Mouse (Mus musculus) liver, embryonic 12.5 days (tissue): ENCODE results near the gene Gm5431. TPM values are rescaled to one million over a fixed set of nuclear protein-coding genes. Genes with fewer than 3 reads are reported as not detected.

Experiments
- ATAC-seq: fragments of 200-750 bp; cut with Nextera tagmentation; 2 replicates; pipeline ENCODE4 v1.8.0; 2017; ENCODE audit warnings: moderate number of reproducible peaks, mild to moderate bottlenecking, moderate library complexity
- H3K27ac ChIP-seq: fragments of 300-500 bp; sonication (generic); 2 replicates; pipeline ENCODE4 v1.5.1; 2016; ENCODE audit warnings: mild to moderate bottlenecking
- H3K27me3 ChIP-seq: fragments of 300-500 bp; sonication (generic); replicated peaks from 2 replicates; pipeline ENCODE4 v1.6.1; 2016; ENCODE audit warnings: mild to moderate bottlenecking, moderate library complexity
- H3K36me3 ChIP-seq: fragments of 300-500 bp; sonication (generic); 2 replicates; pipeline ENCODE4 v1.6.1; 2016; ENCODE audit warnings: mild to moderate bottlenecking, moderate library complexity
- H3K4me1 ChIP-seq: fragments of 300-500 bp; sonication (generic); 2 replicates; pipeline ENCODE4 v1.6.1; 2016
- H3K4me2 ChIP-seq: fragments of 300-500 bp; sonication (generic); 2 replicates; pipeline ENCODE4 v1.6.1; 2016; ENCODE audit warnings: mild to moderate bottlenecking, moderate library complexity
- H3K4me3 ChIP-seq: fragments of 300-500 bp; sonication (generic); 2 replicates; pipeline ENCODE4 v1.5.1; 2016; ENCODE audit warnings: mild to moderate bottlenecking, moderate library complexity
- H3K9ac ChIP-seq: fragments of 300-500 bp; sonication (generic); 2 replicates; pipeline ENCODE4 v1.6.1; 2016; ENCODE audit warnings: mild to moderate bottlenecking, moderate library complexity
- H3K9me3 ChIP-seq: fragments of 300-500 bp; sonication (generic); replicated peaks from 2 replicates; pipeline ENCODE4 v1.6.1; 2016; ENCODE audit warnings: mild to moderate bottlenecking, moderate library complexity
- WGBS: fragments of 180-500 bp; shearing (Covaris S2); methylation state at CpG from one replicate; pipeline ENCODE4 v1.1.7; 2016; ENCODE audit not compliant: insufficient replicate concordance; 5-methylcytosine and 5-hydroxymethylcytosine counted together
- polyA plus RNA-seq: library from polyadenylated mRNA; unstranded; fragments of >200 nt; fragmentation: Nextera tagmentation; extraction: Ambion mirVana; gene quantifications from 2 replicates; pipeline ENCODE4 v1.2.1, GENCODE M21; 2016

Gm5431 gene
- polyA plus RNA-seq, 1 experiment from 2014 or later = 0.19 TPM

- WGBS = 50% methylated on average over 7 of the region's 7 CpGs
- peaks cover 61% of the 10 kb centered on the region for H3K4me1 ChIP-seq
- peak overlapping the region; percentile 72 for H3K4me2 ChIP-seq
- H3K9ac ChIP-seq = peak overlapping the region; percentile 70
- H3K36me3 ChIP-seq = peaks cover 29% of the 10 kb centered on the region
- ATAC-seq = no peak
- peak overlapping the region; percentile 89 for H3K27ac ChIP-seq
- H3K27me3 ChIP-seq = no peaks in the 10 kb centered on the region
- peak overlapping the region; percentile 65 for H3K4me3 ChIP-seq
- no peaks in the 10 kb centered on the region for H3K9me3 ChIP-seq
Observed at GRCm38 (mm10) chr11:48869380-48870110, 32.5 kb downstream of the Gm5431 start.

GRCm38 (mm10) chr11:48866481-48866880, 35.5 kb downstream of the Gm5431 start:
- Histone ChIP-seq H3K4me3 (no peak overlapping the region), H3K9me3 (no peaks in the 10 kb centered on the region), H3K27me3 (no peaks in the 10 kb centered on the region), H3K36me3 (peaks cover 32% of the 10 kb centered on the region), H3K27ac (no peak overlapping the region), H3K9ac (no peak overlapping the region), H3K4me1 (peaks cover 33% of the 10 kb centered on the region), H3K4me2 (no peak overlapping the region)
- ATAC-seq = no peak
- WGBS = 85% methylated on average over 9 of the region's 9 CpGs

GRCm38 (mm10) chr11:48863808-48864207, 38.2 kb downstream of the Gm5431 start:
- Histone ChIP-seq H3K9ac (no peak overlapping the region), H3K4me2 (no peak overlapping the region), H3K27ac (no peak overlapping the region), H3K4me1 (peaks cover 14% of the 10 kb centered on the region), H3K27me3 (peaks cover 16% of the 10 kb centered on the region), H3K36me3 (peaks cover 32% of the 10 kb centered on the region), H3K9me3 (no peaks in the 10 kb centered on the region), H3K4me3 (no peak overlapping the region)
- WGBS = 60% methylated on average over 3 of the region's 3 CpGs
- no peak for ATAC-seq

GRCm38 (mm10) chr11:48862784-48863319, 39.2 kb downstream of the Gm5431 start:
- Histone ChIP-seq H3K4me2 (no peak overlapping the region), H3K27ac (no peak overlapping the region), H3K4me1 (peaks cover 16% of the 10 kb centered on the region), H3K4me3 (no peak overlapping the region), H3K27me3 (peaks cover 16% of the 10 kb centered on the region), H3K36me3 (peaks cover 29% of the 10 kb centered on the region), H3K9me3 (no peaks in the 10 kb centered on the region), H3K9ac (no peak overlapping the region)
- WGBS = 60% methylated on average over 1 of the region's 1 CpGs
- ATAC-seq = no peak

GRCm38 (mm10) chr11:48859014-48859413, 43.0 kb downstream of the Gm5431 start:
- under 1% methylated on average over 6 of the region's 6 CpGs for WGBS
- no peaks in the 10 kb centered on the region for H3K9me3 ChIP-seq
- peaks cover 16% of the 10 kb centered on the region for H3K27me3 ChIP-seq
- peak overlapping the region; percentile 74; the same call in 1 of the 2 replicates for H3K4me3 ChIP-seq
- ATAC-seq = no peak
- no peaks in the 10 kb centered on the region for H3K36me3 ChIP-seq
- H3K4me2 ChIP-seq = peak overlapping the region; percentile 96
- H3K9ac ChIP-seq = no peak overlapping the region
- H3K27ac ChIP-seq = no peak overlapping the region
- peaks cover 38% of the 10 kb centered on the region for H3K4me1 ChIP-seq

- peak overlapping the region; percentile 57 for H3K27ac ChIP-seq
- H3K4me2 ChIP-seq = peak overlapping the region; percentile 96
- ATAC-seq = peak; percentile 62
Observed at GRCm38 (mm10) chr11:48853474-48854180, 48.4 kb downstream of the Gm5431 start.

GRCm38 (mm10) chr11:48852624-48853473, 49.2 kb downstream of the Gm5431 start:
- peak overlapping the region; percentile 64 for H3K9ac ChIP-seq
- peaks cover 44% of the 10 kb centered on the region for H3K4me1 ChIP-seq
- peaks cover 28% of the 10 kb centered on the region for H3K27me3 ChIP-seq
- ATAC-seq = peak; percentile 14
- H3K9me3 ChIP-seq = no peaks in the 10 kb centered on the region
- WGBS = 8% methylated on average over 23 of the region's 23 CpGs
- peak overlapping the region; percentile 74 for H3K4me3 ChIP-seq
- H3K36me3 ChIP-seq = no peaks in the 10 kb centered on the region
- H3K4me2 ChIP-seq = peak overlapping the region; percentile 96
- H3K27ac ChIP-seq = no peak overlapping the region

More at GRCm38 (mm10) chr11:48853474-48854180, 48.4 kb downstream of the Gm5431 start:
- 2% methylated on average over 31 of the region's 31 CpGs for WGBS
- H3K4me1 ChIP-seq = peaks cover 52% of the 10 kb centered on the region
- H3K9ac ChIP-seq = peak overlapping the region; percentile 74
- H3K36me3 ChIP-seq = no peaks in the 10 kb centered on the region
- peak overlapping the region; percentile 74 for H3K4me3 ChIP-seq
- H3K9me3 ChIP-seq = no peaks in the 10 kb centered on the region
- peaks cover 20% of the 10 kb centered on the region for H3K27me3 ChIP-seq

- Histone ChIP-seq H3K4me1 (peaks cover 39% of the 10 kb centered on the region), H3K36me3 (no peaks in the 10 kb centered on the region), H3K4me2 (peak overlapping the region; percentile 96), H3K9ac (no peak overlapping the region), H3K27me3 (peaks cover 30% of the 10 kb centered on the region), H3K27ac (no peak overlapping the region), H3K4me3 (peak overlapping the region; percentile 74), H3K9me3 (no peaks in the 10 kb centered on the region)
- 73% methylated on average over 4 of the region's 4 CpGs for WGBS
- no peak for ATAC-seq
Observed at GRCm38 (mm10) chr11:48852190-48852589, 49.8 kb downstream of the Gm5431 start.

- no peak overlapping the region for H3K4me3 ChIP-seq
- no peaks in the 10 kb centered on the region for H3K9me3 ChIP-seq
- H3K27me3 ChIP-seq = peaks cover 30% of the 10 kb centered on the region
- H3K4me1 ChIP-seq = peaks cover 35% of the 10 kb centered on the region
- H3K36me3 ChIP-seq = no peaks in the 10 kb centered on the region
- no peak for ATAC-seq
- no peak overlapping the region for H3K4me2 ChIP-seq
- WGBS = 72% methylated on average over 4 of the region's 4 CpGs
- no peak overlapping the region for H3K27ac ChIP-seq
- H3K9ac ChIP-seq = no peak overlapping the region
Observed at GRCm38 (mm10) chr11:48851270-48851995, 50.6 kb downstream of the Gm5431 start.

GRCm38 (mm10) chr11:48850240-48850639, 51.8 kb downstream of the Gm5431 start:
- Histone ChIP-seq H3K27me3 (peaks cover 34% of the 10 kb centered on the region), H3K9ac (no peak overlapping the region), H3K4me1 (peaks cover 29% of the 10 kb centered on the region), H3K4me3 (no peak overlapping the region), H3K4me2 (no peak overlapping the region), H3K27ac (no peak overlapping the region), H3K36me3 (no peaks in the 10 kb centered on the region), H3K9me3 (no peaks in the 10 kb centered on the region)
- no peak for ATAC-seq
- 53% methylated on average over 2 of the region's 2 CpGs for WGBS

GRCm38 (mm10) chr11:48846881-48847280, 55.1 kb downstream of the Gm5431 start:
- H3K4me2 ChIP-seq = no peak overlapping the region
- H3K4me3 ChIP-seq = no peak overlapping the region
- no peak overlapping the region for H3K9ac ChIP-seq
- peaks cover 3% of the 10 kb centered on the region; the same call in 1 of the 2 replicates for H3K4me1 ChIP-seq
- no peaks in the 10 kb centered on the region for H3K36me3 ChIP-seq
- WGBS = 50% methylated on average over 5 of the region's 5 CpGs
- no peaks in the 10 kb centered on the region for H3K9me3 ChIP-seq
- H3K27ac ChIP-seq = no peak overlapping the region
- ATAC-seq = no peak
- H3K27me3 ChIP-seq = peaks cover 38% of the 10 kb centered on the region
